Mouse (Mus musculus): ENCODE results near the gene Zc2hc1c. TPM values are rescaled to one million over a fixed set of nuclear protein-coding genes. Genes with fewer than 3 reads are reported as not detected.

Zc2hc1c gene
- polyA plus RNA-seq, 2 experiments = 0.75 to 1.5 TPM

GRCm38 (mm10) chr12:85339243-85339729 lies 50.9 kb downstream of the Zc2hc1c start, which contains the start of gene Nek9:
Nek9 (minus strand) TSS chr12:85339362.
- Histone ChIP-seq H3K27me3 (ENCODE audit: control insufficient read depth, insufficient read depth, low read length) (no peaks in the 10 kb centered on the region), H3K4me3 (replicated peaks; ENCODE audit: low read length) (peak within 1 kb of the TSS; percentile 97), H3K36me3 (ENCODE audit: control insufficient read depth, insufficient read depth, low read length) (peaks cover 23% of the 10 kb centered on the region), H3K9ac (ENCODE audit: low read depth, low read length, severe bottlenecking) (peak within 1 kb of the TSS; percentile 96), H3K4me2 (replicated peaks; ENCODE audit: low read depth, low read length, severe bottlenecking) (peak within 1 kb of the TSS; percentile 62), H3K4me1 (ENCODE audit: control insufficient read depth, insufficient read depth, low read length) (peaks cover 11% of the 10 kb centered on the region), H3K27ac (replicated peaks; ENCODE audit: low read depth, low read length) (peak within 1 kb of the TSS; percentile 85), H3K9me3 (ENCODE audit: control insufficient read depth, low read length) (no peaks in the 10 kb centered on the region)
- ATAC-seq (ENCODE audit: low FRiP score, low read depth) (peak; percentile 88), DNase-seq (ENCODE audit: low spot score) (peak; percentile 95)
- WGBS = under 1% methylated on average over 26 of the region's 36 CpGs
- TF ChIP-seq POLR2A (IDR thresholded peaks at IDR 0.05; ENCODE audit: borderline replicate concordance, extremely low read depth, insufficient read depth, insufficient read length) = peak; percentile 69; the same call in 1 of the 2 replicates

GRCm38 (mm10) chr12:85339947-85340346 lies 51.6 kb downstream of the Zc2hc1c start:
- H3K9me3 ChIP-seq (ENCODE audit: control insufficient read depth, low read length) = no peaks in the 10 kb centered on the region
- peak overlapping the region; percentile 97 for H3K4me3 ChIP-seq (replicated peaks; ENCODE audit: low read length)
- H3K27me3 ChIP-seq (ENCODE audit: control insufficient read depth, insufficient read depth, low read length) = no peaks in the 10 kb centered on the region
- peak overlapping the region; percentile 62 for H3K4me2 ChIP-seq (replicated peaks; ENCODE audit: low read depth, low read length, severe bottlenecking)
- H3K4me1 ChIP-seq (ENCODE audit: control insufficient read depth, insufficient read depth, low read length) = peaks cover 11% of the 10 kb centered on the region
- no peak overlapping the region for H3K9ac ChIP-seq (ENCODE audit: low read depth, low read length, severe bottlenecking)
- ATAC-seq (ENCODE audit: low FRiP score, low read depth) = no peak
- WGBS = 45% methylated on average over 4 of the region's 4 CpGs
- TF ChIP-seq POLR2A (IDR thresholded peaks at IDR 0.05; ENCODE audit: borderline replicate concordance, extremely low read depth, insufficient read depth, insufficient read length) = no peak
- H3K27ac ChIP-seq (replicated peaks; ENCODE audit: low read depth, low read length) = no peak overlapping the region
- peaks cover 25% of the 10 kb centered on the region for H3K36me3 ChIP-seq (ENCODE audit: control insufficient read depth, insufficient read depth, low read length)
- DNase-seq (ENCODE audit: low spot score) = peak; percentile 26

GRCm38 (mm10) chr12:85341131-85341530 lies 52.7 kb downstream of the Zc2hc1c start:
- H3K27ac ChIP-seq (replicated peaks; ENCODE audit: low read depth, low read length) = no peak overlapping the region
- WGBS = 61% methylated on average over 1 of the region's 1 CpGs
- H3K4me1 ChIP-seq (ENCODE audit: control insufficient read depth, insufficient read depth, low read length) = peaks cover 11% of the 10 kb centered on the region
- no peak overlapping the region for H3K4me2 ChIP-seq (replicated peaks; ENCODE audit: low read depth, low read length, severe bottlenecking)
- ATAC-seq (ENCODE audit: low FRiP score, low read depth) (0 out of 2 replicates have a peak, but pooled peaks have one; percentile 11), DNase-seq (ENCODE audit: low spot score) (peak; percentile 88)
- no peak overlapping the region for H3K4me3 ChIP-seq (replicated peaks; ENCODE audit: low read length)
- no peaks in the 10 kb centered on the region for H3K9me3 ChIP-seq (ENCODE audit: control insufficient read depth, low read length)
- no peaks in the 10 kb centered on the region for H3K27me3 ChIP-seq (ENCODE audit: control insufficient read depth, insufficient read depth, low read length)
- TF ChIP-seq POLR2A (IDR thresholded peaks at IDR 0.05; ENCODE audit: borderline replicate concordance, extremely low read depth, insufficient read depth, insufficient read length) = no peak
- H3K36me3 ChIP-seq (ENCODE audit: control insufficient read depth, insufficient read depth, low read length) = peaks cover 18% of the 10 kb centered on the region
- H3K9ac ChIP-seq (ENCODE audit: low read depth, low read length, severe bottlenecking) = no peak overlapping the region

GRCm38 (mm10) chr12:85342310-85342709 lies 53.9 kb downstream of the Zc2hc1c start:
- Histone ChIP-seq H3K36me3 (ENCODE audit: control insufficient read depth, insufficient read depth, low read length) (peaks cover 19% of the 10 kb centered on the region), H3K4me1 (ENCODE audit: control insufficient read depth, insufficient read depth, low read length) (peaks cover 11% of the 10 kb centered on the region), H3K4me2 (replicated peaks; ENCODE audit: low read depth, low read length, severe bottlenecking) (no peak overlapping the region), H3K27me3 (ENCODE audit: control insufficient read depth, insufficient read depth, low read length) (no peaks in the 10 kb centered on the region), H3K9ac (ENCODE audit: low read depth, low read length, severe bottlenecking) (no peak overlapping the region), H3K9me3 (ENCODE audit: control insufficient read depth, low read length) (no peaks in the 10 kb centered on the region), H3K27ac (replicated peaks; ENCODE audit: low read depth, low read length) (no peak overlapping the region), H3K4me3 (replicated peaks; ENCODE audit: low read length) (no peak overlapping the region)
- no peak for TF ChIP-seq POLR2A (IDR thresholded peaks at IDR 0.05; ENCODE audit: borderline replicate concordance, extremely low read depth, insufficient read depth, insufficient read length)
- ATAC-seq (ENCODE audit: low FRiP score, low read depth) (no peak), DNase-seq (ENCODE audit: low spot score) (no peak)
- 73% methylated on average over 4 of the region's 4 CpGs for WGBS

GRCm38 (mm10) chr12:85344252-85344651 lies 55.9 kb downstream of the Zc2hc1c start:
- Histone ChIP-seq H3K4me3 (replicated peaks; ENCODE audit: low read length) (no peak overlapping the region), H3K4me2 (replicated peaks; ENCODE audit: low read depth, low read length, severe bottlenecking) (0 out of 2 replicates have a peak overlapping the region, but pooled peaks have one; percentile 2), H3K36me3 (ENCODE audit: control insufficient read depth, insufficient read depth, low read length) (peaks cover 37% of the 10 kb centered on the region), H3K9me3 (ENCODE audit: control insufficient read depth, low read length) (no peaks in the 10 kb centered on the region), H3K27ac (replicated peaks; ENCODE audit: low read depth, low read length) (peak overlapping the region; percentile 33), H3K27me3 (ENCODE audit: control insufficient read depth, insufficient read depth, low read length) (no peaks in the 10 kb centered on the region), H3K4me1 (ENCODE audit: control insufficient read depth, insufficient read depth, low read length) (peaks cover 2% of the 10 kb centered on the region; the same call in 1 of the 2 replicates), H3K9ac (ENCODE audit: low read depth, low read length, severe bottlenecking) (no peak overlapping the region)
- TF ChIP-seq POLR2A (IDR thresholded peaks at IDR 0.05; ENCODE audit: borderline replicate concordance, extremely low read depth, insufficient read depth, insufficient read length) = no peak
- ATAC-seq (ENCODE audit: low FRiP score, low read depth) (peak; percentile 48; the same call in 1 of the 2 replicates), DNase-seq (ENCODE audit: low spot score) (peak; percentile 63)
- 28% methylated on average over 7 of the region's 7 CpGs for WGBS

Measured in limb, embryonic 14.5 days (tissue).